Mouse (Mus musculus) ES-CJ7 (cell line): ENCODE data around the gene Pcnx.

Experiments used
- DNase-seq: peaks from one replicate; pipeline ENCODE4 v3.0.0; 2011; ENCODE audit warnings: low read depth, low spot score

The Pcnx gene

DNA sequence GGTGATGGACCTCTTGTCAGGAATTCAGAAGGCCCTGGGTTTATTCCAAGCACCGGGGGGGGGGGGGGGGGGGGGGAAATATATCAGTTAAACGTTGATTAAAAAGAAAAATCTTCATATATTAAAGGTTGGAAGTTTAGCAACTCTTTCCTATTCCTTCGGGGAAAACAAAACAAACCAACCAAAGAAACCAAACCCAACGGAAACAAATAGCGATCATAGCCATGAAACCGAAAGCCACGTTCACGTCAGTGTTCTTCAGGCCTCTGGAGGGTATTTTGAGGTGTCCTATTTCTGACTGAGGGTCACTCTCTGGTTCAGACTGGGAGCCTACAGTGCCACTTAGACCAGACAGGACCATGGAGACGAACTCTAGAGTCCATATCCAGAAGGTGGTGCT is 6.3 kb upstream of the Pcnx start:
- DNase-seq: no peak

DNA sequence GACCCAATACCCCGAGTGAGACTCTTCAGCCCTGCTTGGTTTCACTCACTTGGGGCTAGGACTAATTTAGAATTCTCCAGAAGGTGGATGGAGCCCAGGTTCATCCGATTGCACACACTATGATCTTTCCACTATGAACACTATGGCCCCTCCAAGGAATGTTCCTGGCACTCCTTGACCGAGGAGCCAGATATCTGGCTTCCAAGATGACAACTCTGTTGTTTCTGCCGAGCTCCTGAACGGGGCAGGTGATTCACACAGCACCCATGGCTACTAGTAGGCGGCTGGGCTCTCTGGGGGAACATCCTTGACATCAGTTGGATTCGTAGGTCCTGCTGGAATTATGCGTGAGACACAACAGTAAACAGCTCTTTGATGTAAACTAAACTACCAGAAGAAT is 4.8 kb upstream of the Pcnx start:
- DNase-seq: no peak

DNA sequence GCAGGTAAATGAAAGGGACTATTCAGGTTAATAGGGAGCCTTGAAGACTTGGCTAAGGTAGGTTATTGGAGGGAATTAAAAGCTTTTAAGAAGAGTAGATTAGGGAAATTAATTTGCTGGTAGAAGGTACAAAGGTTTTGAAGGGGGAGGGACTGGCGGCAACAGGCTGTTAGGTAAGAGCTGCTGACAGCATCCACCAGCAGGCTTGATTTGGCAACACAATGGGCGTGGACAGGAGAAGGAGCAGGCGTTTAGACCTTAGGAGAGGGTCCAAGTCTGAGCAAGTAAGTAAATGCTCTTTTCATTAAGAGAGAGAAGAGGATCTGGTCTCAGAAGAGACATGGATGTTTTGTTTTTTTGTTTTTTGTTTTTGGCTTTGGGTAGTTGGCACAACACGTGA is 3.1 kb upstream of the Pcnx start:
- DNase-seq: no peak

DNA sequence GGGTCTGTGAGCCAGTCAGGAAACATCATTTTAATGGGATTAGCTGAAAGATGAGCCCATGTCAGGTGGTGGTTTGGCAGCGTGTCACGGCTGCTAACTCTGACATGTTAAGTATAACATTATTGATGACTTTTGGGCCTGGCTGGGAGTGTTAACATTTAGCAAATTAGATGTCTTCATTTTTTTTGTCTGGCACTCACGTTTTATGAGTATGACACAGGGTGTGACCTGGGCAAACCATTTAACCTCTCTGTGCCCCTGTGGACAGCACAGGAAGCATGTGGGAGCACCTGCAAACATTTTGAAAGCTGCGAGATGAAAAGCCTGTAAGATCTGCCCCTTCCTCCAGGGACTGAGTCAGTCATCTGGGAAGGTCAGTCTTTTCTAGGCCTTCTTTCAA is 2.6 kb upstream of the Pcnx start:
- DNase-seq: no peak

DNA sequence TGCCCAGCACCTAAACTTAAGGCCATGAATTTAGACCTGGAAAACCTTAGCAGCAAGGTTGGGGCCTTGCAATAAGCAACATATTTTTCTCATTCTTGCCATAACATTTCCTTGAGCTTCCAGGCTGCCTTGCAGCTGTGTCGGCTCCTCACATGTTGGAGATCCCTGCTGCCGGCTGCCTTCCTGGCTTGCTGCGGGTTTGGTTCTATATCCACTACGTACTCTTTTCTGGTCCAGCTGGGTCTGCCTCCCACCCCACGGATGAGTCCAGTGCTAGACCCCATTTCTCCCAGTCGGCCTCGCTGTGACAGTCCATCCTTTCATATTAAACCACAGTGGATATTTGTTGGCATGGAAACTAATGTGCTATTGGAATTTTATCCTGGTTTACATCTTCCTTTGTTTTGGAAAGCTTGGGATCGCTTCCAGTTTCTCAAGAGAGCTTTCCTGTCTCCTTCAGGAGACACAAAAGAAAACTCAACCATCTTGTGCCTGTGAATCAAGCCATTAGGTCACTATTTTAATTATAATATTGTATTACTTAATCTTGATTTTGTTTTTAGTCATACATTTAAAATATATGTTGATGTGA is 1.7 kb upstream of the Pcnx start:
- DNase-seq: no peak

DNA sequence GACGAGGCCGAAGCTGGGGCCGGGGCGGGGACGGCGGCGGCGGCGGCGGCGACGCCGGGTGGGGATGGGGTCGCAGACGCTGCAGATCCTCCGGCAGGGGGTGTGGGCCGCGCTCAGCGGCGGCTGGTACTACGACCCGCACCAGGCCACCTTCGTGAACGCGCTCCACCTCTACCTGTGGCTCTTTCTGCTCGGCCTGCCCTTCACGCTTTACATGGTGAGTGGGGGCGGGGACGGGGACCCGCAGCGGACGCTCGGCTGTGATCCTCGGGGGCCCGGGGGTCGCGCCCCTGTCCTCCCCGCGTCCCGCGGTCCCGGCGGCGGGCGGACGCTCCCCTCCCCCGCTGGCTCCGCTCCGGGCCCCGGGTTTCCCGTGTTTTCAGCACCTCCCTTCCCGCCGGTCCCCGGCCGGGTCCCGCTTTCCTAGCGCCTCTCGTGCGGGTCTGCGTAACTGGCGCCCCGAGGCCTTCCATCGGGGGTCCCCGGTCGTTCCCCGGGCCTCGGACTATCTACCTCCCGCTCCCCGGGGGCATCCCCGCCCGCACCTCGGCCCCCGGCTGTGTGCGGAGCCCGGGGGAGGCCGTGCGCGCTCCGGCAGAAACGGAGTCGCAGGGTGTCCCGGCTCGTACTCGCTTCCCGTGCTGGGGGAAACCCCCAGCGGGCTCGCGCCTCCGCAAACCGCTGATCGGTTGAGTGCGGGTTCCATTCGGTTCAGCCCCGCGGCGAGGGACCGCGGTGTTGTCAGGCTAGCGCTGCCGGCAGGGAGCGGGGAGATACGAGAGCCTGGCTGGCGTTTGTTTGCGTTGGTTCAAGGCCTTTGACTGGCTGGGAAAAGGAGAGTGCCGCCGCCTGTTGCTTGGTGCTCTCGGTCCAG is 722 bp downstream of the Pcnx start:
- DNase-seq: peak; percentile 61

DNA sequence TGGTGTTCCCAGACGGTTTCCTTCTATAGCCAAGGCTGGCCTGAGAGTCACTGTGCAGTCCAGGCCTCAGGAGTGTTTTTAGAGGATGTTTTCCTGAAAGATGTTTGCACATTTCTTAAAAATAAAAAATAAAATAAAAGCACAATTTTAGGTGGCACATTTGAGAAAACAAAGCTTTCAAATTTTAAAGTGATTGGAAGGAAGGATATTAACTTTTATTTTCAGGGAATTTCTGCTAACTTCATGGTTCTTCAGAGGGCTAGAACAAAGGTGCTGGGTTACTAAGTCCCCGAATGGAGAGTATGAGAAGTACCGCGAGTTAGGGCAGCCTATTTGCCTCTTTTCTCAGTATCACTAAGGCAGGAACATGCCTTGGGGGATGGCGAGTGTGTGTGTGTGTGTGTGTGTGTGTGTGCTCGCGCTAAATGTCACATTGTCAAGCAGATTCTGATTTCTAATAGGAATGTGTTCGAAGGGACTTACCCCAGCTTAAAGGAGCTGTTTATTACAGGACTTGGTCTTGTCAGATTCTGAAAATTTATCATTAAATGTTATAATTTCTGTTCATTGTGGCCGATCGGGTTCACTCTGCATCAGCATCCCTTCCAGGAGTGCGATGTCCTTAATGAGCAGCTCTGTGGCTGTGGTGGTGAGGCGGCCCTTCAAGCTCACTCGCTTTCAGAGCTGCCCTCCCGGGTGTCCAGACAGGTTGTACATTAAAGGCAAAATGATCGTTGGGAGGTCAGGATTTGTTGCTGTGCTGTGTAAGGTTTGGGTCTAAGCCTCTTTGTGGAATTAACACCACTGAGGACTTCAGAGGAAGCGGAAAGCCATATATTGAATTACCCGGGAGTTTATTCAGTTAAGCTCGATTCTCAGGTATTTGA is 1.6 kb downstream of the Pcnx start:
- peak; percentile 8 for DNase-seq

DNA sequence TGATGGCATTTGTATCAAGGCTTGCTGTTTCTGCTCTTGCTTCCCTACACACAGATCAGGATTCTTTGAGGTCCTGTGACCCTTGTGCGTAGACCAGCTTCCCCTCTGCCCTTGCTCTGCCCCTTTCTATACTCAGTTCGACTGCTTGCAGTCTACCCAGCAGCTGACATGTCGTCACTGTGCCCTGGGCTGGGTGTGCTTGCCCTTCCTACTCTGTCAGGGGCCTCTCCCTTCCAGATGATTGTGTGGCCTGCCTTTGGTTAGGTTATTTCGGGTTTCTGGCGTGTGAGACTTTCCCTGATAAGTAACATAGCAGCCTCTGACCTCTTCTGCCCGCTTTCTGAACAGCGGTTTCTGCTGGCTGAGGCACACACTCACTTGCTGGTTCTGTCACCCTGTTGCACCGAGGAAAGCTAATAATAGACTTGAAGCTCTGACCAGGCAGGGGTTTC is 2.6 kb downstream of the Pcnx start:
- DNase-seq: no peak

DNA sequence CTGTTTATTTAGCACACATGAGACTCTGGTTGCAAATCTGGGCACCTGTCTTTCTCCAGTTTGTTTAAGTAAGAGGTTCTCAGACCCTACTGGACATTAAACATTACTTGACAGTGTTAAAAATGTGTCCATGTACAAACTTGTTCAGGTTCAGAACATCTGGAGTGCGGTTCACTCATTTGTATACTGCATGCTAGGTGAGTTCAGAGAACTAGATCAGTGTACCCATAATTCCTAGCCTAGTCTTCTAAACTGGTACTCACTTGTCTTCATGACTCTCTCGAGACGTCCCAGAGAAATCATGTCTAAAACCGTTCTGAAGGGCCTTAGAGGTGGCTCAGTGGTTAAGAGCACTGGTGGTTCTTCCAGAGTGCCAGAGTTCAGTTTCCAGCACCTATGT is 4.1 kb downstream of the Pcnx start:
- no peak for DNase-seq

DNA sequence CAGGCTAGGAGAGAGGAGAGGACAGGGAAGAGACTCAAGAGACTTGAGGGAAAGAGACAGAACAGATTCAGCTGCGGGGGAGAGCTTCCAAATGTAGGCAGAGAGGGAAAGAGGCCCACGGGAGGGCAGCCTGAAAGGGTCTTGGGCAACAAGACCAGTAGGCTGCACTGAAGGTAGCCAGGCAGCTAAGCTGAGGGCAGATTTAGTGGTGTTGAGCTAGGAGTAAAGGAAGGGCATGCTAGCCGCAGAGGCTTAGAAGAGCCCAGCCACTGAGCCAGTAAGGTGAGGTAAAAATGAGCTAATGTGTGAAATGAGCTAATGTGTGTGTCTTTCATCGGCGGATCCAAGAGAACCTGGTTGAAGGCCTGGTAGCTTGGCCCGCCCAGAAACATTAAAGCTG is 5.4 kb downstream of the Pcnx start:
- no peak for DNase-seq

DNA sequence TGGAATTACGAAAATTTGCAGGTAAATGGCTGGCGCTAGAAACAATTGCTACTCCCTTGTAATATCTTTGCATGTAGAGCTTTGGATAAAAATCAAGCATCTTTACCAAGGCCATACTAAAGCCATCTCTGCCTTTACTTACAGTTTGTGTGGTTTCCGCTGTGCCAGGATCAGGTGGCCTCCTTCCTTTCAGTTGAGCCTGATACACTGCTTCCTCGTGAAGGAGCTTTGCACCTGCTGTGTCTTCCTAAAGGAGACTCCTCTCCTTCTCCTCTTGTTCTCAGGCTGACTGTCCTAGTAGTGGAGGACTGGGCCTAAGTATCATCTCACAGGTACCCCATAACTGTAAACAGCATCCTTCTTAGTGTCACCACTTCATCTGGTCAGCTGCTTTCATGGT is 7.5 kb downstream of the Pcnx start:
- DNase-seq: no peak

DNA sequence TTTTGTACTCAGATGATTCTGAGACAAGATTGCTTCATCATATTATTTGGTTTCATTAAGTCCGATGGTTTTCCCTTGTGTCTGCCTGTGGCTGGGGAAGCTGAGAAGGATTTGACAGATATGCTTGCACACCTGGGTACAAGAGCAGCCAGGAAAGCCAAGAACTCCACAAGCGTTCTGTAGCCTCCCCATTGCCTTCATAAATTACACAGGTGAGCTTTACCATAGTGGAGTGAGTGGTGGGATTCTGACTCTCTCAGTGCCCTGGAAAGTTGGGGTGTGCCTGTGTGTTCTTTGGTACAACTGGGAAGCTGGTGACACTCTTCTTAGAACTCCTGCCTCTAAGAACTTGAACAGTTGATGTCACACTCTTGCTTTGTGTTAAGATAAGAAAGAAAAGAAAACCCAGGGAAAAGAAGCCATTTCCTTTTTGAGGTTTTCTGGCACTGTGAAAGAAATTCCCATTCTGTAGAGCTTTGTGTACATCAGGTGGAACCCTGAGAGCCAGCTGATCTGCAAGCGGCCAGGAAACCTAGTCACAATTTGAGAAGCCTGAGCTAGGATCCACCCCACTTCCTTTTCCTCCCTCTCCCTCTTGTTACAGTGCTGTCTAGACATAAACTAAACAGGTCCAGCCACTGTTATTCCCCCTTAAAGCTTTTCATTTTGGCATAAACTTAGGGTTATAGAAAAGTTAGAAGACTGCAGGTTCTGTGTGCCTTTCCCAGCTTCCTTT is 9.6 kb downstream of the Pcnx start:
- no peak for DNase-seq

DNA sequence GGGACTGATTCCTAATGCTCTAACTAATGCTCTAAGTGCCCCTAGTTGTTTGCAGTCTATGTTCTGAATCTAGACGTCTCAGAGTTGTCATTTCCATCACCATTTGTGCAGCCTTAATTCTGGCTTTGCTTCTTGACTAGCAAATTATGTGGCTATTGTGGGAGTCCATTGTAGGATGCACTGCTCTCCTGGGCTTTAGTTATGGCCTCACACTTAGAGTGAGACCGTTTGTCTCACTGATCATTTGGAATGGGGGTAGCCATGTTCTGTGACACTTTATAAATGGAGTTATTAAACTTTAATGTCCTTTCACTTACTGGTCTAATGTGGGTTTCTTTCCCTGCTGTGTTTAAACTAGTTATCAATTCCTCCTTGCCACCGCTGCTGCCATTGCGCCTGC is 13.5 kb downstream of the Pcnx start:
- DNase-seq: no peak

DNA sequence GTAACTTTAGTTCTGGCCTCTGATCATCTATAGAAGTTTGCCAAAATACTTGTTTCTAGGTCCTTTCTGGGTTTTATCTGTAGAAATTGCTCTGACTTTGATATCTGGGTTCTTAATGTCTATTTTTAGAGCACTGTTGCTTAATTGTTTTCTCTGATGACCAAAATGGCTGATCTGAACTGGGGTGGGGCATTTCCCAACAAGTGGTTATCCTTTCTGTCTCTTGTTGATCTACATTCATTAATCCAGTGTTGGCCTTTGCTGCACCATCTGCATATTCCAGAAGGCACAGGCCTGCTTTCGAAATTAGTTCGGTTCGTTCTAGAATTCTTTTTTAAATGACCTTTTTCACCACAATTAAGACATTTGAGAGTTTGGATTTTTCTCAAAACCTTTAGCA is 20.3 kb downstream of the Pcnx start:
- DNase-seq: no peak

DNA sequence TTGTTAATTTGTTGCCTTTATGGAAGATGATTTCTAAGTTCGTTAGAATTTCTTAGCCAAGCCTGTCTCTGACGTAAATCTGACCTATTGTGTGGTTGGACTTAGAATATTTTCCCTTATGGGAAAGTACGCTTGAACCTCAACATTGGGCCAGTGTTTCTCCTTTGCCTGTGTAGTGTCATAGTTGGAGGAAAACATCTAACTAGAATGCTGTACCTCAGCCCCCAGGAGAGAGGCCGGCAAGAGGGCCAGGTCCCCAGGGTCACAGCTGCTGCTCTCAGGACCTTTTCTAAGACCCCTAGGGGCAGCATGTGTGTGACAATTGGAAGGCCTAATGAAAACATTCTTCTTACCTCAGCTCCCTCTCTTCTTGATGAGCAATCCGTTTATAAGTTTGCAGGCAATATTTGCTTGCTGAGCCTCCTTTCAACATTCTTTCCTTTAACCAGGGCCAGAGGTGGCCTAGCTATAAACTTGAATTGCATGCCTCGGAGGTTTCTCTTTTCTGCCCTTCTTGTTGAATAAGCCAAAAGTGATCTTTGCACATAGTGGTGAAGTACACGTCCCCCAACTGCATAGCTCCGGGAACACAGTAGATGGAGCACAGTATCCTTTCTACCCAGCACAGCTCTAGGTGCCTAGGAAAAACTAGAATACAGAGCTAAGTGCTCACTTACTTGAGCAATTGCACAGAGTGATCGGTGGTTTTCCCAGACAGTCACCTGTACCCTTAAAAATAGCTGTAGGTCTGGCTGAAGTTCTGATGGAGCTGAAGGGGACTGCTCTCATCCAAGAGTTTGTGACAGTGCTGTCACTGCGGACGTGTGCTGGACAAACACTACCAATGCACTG is 23.7 kb downstream of the Pcnx start:
- no peak for DNase-seq

DNA sequence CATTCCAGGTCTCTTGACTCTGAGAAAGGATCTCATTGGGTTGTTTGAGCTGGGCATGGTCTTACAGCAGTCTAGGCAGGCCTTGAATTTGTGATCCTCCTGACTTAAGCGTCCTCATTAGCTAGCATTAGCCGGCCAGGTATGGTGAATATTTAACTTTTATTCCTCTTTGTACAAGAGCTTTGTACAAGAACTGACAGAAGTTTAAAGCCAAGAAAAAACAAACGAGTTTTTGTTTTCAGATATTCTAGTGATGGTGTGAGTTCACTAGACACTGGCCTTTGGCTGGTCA is 24.2 kb downstream of the Pcnx start:
- DNase-seq: no peak

DNA sequence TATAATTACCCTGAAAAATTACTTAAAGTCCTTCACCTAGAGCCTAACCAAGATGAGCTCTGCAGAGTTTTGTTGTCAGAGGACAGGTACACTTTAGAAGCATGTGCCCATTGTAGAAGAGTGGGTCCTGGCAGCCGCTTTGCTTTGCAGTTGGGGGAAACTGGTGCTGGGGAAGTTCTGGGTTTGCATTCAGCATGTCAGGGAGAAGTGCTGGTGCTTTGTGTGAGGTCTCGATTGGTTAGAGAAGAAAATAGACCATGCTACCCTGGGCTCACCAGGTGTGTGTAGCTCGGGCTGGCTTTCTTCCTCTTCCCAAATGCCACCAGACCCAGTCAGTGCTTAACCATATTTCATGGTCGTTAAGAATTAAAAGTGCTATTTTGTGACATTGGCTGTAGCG is 25.2 kb downstream of the Pcnx start:
- no peak for DNase-seq

DNA sequence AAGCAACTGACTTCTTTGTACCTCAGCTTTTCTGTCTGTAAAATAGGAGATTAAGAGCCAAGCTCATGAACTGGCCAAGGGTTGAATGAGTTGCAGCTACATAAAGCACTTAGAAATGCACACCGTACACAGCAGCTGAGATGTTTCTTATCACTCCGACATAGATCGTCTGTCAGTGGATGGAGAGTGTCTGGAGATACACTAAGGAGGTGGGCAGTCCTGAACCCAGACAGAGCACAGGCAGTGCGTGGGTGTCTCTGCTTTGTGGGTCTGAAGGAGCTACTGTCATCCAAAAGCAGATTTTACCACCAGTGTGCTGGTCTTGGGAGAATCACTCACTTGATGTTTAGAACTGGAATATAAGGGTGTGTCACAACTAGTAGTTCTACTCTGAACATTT is 26.2 kb downstream of the Pcnx start:
- no peak for DNase-seq

DNA sequence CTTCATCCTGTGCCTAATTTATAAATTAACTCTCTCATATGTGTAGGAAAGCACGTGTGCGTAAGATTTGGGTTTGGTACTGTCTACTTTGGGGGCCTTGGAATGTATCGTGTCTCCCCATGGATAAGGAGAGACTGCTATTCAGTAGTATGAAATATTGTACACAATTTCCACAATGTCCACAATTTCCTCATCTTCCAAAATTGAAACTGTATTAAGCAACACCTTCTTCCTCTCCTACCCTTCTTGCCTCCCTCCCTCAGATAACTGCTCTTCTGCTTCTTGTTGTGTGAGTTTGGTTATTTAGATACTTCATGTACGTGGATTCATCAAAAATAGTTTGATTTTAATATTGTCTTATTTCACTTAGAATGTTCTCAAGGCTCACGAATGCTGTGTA is 29.1 kb downstream of the Pcnx start:
- no peak for DNase-seq

DNA sequence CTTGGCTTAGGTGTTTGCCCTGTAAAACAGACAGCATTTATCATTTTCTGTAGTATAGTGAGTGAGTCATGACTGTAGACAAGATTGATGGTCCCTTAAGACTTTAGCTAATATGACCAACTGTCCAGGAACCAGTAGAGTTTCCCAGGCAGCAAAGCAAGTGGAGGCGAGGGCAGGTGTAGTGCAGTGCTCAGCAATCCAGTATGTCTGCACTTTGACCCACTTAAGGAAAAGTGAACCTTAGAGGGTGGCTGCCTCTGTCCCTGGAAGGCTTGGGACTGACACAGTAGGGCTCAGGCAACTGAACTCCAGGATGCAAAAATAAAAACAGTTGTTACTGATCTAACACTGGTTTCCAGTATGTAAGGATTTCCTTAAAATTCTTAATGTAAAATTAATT is 32.1 kb downstream of the Pcnx start:
- DNase-seq: no peak

DNA sequence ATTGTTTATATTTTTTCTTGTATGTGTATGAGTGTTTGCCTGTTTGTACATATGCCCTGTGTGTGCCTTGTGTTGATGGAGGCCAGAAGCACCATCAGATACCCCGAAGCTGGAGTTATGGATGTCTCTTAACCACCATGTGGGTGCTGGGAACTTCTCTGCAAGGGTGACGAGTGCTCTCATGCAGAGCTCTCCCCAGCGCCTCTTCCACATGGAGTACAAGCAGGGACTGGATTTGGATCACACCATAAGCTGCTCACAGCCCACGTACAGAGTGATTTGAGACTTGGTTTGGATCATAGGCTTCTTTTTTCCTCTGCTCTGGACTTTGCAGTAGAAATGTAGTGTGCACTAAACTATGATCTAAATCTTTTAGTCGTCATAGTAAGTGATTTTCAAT is 34.5 kb downstream of the Pcnx start:
- no peak for DNase-seq
